Mouse (Mus musculus) hindlimb bud, embryonic 11.5 days (tissue): ENCODE measurements around the gene Ltbp3.

Experiments
- DNase-seq: peaks from one replicate; pipeline ENCODE4 v3.0.0-alpha.2; 2012; ENCODE audit warnings: low read depth, low spot score; ENCODE audit errors: extremely low spot score

Ltbp3 gene

DNA sequence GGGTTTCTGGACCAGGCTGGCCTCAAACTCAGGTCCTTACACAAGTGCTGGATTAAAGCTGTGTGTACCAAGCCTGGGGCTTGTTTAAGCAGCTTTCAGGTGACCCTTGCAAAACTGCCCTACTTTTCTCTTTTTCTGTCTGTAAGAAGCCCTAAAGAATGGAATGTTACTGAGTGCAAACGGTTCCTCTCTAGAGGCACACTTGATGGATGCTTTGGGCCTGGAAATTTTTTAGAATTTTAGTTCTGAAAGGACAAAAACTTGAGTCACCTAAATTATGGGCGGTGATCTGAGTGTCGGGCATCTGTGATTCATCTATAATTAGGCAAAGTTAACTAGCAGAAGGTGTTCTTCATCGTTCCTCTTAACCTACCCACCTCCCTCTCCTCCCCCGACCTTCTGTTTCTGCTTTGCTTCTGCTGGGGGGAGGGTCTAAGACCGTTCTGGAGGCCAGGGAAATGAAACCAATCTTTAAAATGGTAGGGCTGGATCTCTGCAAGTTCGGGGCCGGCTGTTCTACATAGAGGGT, 63.7 kb downstream of the Ltbp3 start:
- DNase-seq: no peak

- no peak for DNase-seq
Measured at GRCm38 (mm10) chr19:5806051-5806808, 65.5 kb downstream of the Ltbp3 start.

DNA sequence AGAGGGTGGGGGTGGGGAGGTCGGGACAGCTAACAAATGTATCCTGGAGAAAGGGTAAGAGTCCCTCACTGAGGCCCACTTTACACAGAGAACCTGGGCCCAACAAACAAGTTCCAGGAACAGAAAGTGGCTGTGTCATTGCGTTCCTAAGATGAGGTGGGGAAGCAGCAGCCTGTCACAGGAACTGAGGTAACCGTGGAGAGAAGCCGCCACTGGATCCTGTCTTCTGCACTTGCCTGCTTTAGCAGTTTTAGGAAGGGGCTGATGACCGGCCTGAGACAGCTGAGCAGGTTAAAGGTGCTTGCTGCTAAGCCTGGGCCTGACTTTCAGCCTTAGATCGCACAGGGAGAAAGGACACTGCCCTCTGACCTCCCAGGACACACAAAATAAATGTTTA, 66.1 kb downstream of the Ltbp3 start:
- no peak for DNase-seq

- DNase-seq: no peak
Measured at GRCm38 (mm10) chr19:5807740-5808139, 67.0 kb downstream of the Ltbp3 start.
